Mouse (Mus musculus) NIH3T3 (cell line): ENCODE results near the gene Tead1.

Experiments used
- DNase-seq: peaks from one replicate; pipeline ENCODE4 v3.0.0-alpha.2; 2012; ENCODE audit warnings: low read depth

Gene Tead1

DNA sequence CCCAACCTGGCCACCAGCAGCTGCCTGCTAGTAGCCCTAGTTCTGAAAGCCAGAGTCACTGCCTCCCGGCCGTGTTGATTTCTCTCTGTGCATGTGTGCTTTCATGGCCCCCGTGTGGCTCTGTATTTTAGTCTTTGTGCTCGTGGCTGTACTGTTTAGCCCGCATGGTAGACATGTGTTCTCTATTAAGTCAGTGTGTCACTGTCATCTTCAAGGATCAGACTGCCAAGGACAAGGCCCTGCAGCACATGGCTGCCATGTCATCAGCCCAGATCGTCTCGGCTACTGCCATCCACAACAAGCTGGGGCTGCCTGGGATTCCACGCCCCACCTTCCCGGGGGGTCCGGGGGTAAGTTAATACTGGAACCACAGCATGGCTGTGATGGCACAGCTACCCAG is 177.5 kb downstream of the Tead1 start:
- no peak for DNase-seq

- DNase-seq, result no peak
Observed at GRCm38 (mm10) chr7:112859887-112860286, 180.8 kb downstream of the Tead1 start.

- no peak for DNase-seq
Observed at GRCm38 (mm10) chr7:112862086-112862485, 183.0 kb downstream of the Tead1 start.

- no peak for DNase-seq
Observed at GRCm38 (mm10) chr7:112864188-112864587, 185.1 kb downstream of the Tead1 start.

DNA sequence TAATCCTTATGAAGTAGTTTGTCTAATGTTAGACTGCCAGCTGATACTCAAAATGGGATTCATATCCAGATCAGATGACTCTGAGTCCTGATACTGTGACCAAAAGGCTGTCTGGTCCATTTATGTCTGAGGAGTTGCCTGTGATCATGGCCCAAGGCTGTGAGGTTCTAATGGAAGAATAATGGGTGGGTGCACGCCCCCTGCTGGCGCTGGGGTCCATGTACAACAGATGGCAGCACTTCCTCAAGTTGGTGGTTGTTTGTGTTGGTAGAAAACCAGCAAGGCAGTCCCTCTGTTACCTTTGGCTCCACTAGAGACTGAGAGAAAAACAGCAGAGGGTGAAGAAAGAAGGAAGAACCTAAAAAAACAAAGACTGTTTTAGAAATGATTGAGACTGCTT is 186.6 kb downstream of the Tead1 start:
- DNase-seq, result peak; percentile 84

DNA sequence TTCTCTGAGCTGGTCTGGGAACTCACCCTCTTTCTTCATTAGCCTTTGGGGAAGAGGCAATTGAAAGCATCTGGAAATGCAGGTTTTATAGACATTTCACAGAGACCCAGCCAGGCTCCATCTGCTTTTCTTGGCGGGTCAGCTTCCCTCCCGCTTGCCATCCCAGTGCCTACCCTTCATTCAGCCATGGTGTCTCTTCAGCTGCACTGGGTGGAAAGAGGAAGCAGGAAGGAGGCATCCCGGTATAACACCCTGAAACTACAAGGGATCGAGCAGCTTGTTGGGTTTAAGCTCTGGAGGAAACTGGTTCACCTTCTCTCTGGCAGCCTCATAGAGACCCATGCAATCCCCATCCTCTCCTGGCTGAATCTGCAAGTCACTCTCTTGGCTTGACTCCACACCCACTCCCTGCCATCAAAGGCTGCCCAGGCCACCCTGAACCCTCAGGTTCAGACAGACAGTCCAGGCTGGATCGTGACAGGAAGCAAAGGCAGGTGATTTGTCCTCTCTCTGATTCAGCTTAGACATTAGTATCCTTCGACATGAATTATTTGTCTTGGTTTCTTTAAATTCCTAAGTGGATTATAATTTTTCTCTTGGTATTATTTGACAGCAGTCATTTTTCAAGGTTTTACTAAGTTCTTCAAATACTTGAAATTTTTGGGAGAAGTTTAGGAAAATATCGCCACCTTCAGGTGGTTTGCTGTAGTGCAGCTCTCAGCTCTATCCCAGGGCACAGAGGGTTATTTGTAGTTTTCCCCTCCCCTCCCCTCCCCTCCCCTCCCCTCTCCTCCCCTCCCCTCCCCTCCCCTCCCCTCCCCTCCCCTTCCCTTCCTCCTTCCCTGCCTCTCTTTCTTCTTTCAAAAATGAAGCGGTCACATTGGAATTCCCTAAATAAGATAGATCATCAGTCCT is 189.7 kb downstream of the Tead1 start:
- peak; percentile 85 for DNase-seq

GRCm38 (mm10) chr7:112871752-112872151 is 192.6 kb downstream of the Tead1 start:
- no peak for DNase-seq

- no peak for DNase-seq
Observed at GRCm38 (mm10) chr7:112872435-112873196, 193.5 kb downstream of the Tead1 start.

DNA sequence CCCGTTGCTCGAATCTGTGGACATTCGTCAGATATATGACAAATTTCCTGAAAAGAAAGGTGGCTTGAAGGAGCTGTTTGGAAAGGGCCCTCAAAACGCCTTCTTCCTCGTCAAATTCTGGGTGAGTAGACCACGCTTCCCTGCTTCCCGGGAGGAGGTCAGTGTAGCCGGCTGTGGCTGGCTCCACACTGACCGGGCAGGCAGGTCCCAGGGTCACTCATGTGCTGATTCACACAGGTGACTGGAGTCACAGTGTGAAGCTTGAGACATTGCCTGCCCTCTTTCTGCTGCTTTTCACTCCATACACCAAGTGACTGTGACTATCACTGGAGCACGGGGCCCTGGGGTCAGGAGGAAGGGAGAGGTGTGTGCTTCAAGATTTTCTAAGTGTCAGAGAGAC is 197.0 kb downstream of the Tead1 start:
- no peak for DNase-seq

DNA sequence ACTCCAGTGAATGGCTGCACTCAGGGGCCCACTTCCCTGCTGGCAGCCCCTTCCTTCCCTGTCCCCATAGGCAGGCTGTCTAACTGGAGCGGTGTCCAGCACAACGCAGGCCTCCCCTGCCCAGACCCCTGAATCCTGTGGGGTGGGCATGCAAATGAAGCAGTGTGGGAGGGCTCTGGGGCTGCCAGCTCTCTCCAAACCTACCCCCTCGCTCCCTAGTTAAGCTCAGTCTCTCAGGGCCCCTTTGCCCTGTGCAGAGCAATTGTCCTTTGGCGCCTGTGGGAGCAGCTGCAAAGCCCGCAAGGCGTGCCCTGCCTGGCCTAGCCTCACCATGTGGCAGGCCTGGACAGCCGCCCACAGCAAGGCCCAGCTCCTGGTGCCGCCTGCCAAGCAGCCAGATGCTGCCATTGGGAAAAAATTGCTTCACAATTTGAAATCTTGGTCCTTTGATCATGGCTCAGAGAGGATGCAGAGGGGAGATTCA is 204.7 kb downstream of the Tead1 start:
- DNase-seq, result peak; percentile 67

- DNase-seq, result no peak
Observed at GRCm38 (mm10) chr7:112885546-112885945, 206.4 kb downstream of the Tead1 start.

DNA sequence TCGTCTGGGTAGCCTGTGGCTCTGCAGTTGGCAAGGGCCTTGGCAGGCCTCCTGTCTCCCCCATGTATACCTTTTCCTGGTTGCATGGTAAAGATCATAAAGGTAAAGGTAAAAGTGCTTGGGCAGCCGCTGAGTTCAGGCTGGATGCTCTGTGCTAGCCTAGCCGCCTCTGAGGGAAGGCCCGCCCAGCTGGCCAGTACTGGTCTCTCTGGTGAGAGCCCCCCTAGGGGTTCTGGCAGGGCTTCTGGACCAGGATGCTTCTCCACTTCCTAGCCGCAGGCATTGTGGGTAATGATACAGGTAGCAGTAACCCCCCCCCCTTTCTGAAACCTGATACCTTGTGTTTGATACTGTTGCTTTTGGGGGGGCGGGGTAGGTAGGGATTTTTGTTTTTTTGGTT is 212.8 kb downstream of the Tead1 start:
- no peak for DNase-seq

GRCm38 (mm10) chr7:112892595-112892994 is 213.5 kb downstream of the Tead1 start:
- DNase-seq, result no peak

DNA sequence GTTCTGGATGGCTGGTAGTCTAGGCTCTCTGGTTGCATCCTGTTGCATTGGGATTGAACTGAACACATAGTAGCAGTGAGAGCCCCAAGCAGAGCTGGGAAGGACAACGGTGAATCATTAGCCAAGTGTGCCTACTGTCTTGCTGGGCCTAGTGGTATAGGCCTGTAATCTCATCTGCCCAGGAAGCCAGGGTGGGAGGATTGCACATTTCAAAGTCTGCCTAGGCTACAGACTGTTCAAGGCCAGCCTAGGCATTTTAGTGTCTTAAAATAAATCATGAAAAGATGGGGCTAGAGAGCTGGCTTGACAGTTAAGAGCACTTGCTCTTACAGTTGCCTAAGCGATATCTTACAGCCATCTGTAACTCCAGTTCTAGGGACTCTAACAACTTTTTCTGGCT is 217.2 kb downstream of the Tead1 start:
- no peak for DNase-seq

- DNase-seq, result no peak
Observed at GRCm38 (mm10) chr7:112901710-112902109, 222.6 kb downstream of the Tead1 start.

DNA sequence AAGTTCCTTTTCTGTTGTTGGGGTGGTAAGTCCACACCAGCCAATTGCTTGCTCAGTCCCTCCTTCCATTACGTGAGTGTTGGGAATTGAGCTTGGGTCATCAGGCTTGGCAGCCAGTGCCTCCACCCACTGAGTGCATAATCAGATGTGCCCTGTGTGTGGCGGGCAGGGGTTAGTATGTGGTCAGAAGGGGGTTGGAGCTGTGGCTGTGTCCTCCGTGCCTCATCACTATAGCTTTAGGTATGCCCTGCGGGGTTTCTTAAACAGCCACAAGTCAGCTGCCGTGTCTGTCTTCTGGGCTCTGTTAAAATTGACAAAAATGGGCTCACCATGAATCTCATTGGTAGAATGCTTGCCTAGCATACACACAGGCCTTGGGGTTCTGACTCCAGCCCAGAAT is 227.7 kb downstream of the Tead1 start:
- no peak for DNase-seq

DNA sequence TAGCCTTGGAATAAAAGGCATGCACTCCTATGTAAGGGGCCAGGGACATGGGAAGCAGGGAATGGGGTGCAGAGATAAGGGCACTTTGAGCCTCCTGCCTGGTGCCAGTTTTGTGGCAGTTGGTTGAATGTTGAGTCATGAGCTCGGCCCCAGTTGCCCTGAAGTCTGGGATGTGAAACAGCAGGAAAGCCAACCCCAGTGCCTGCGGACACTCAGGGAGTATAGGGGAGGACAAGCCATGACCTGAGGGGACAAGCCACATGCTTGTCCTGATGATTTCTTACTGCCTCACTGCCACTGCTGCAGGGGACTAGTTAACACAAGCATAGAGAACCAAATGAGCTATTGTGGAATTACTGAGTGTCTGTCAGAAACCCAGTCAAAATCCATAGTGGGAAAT is 228.3 kb downstream of the Tead1 start:
- no peak for DNase-seq

DNA sequence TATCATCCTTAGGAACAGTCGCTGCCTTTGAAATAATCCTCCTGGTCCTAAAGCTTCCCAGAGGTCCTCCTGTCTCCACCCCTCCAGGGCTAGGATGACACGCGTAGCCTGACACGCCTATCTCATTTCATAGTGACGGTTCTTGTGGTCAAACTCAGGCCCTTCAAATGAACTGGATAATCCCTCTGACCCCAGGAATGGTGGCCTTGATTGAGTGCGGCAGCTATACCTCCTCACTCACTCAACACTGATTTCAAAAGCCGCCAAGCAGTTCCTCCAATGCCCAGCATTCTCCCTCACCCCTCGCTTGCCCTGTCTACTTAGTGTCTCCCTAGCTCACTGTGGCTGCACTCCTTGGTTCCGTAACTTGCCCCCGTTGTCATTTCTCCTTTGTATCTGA is 230.0 kb downstream of the Tead1 start:
- no peak for DNase-seq

DNA sequence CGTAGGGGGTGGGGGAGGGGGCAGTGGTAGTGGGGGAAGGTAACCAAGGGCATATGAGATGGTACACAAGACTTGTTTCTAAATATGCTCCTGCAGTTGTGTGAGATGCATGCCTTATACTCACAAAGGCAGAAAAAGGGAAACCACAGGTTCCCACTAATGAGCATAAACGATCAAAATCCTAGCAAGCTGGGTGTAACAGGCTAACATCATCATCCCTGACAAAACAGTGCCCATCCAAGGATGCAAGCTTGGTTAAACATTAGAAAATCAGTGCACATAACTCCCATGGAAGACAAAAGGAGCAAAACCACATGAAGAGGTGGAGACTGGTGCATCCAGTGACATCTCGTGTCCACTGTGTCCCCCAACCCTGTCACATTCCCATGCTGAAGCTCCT is 233.9 kb downstream of the Tead1 start:
- no peak for DNase-seq

- DNase-seq, result no peak
Observed at GRCm38 (mm10) chr7:112915571-112915970, 236.5 kb downstream of the Tead1 start.

- peak; percentile 76 for DNase-seq
Observed at GRCm38 (mm10) chr7:112917613-112918278, 238.6 kb downstream of the Tead1 start.

- no peak for DNase-seq
Observed at GRCm38 (mm10) chr7:112918279-112918991, 239.3 kb downstream of the Tead1 start.
